Mouse (Mus musculus) embryonic facial prominence, embryonic 14.5 days (tissue): ENCODE measurements at regions not wholly inside any gene's neighbourhood (a gene's known extent, or its start where the extent isn't known, plus 50 kb on each side); places are given as distances from the start of the nearest gene placed in this dataset.
A peak's percentile ranks its signal among the peaks of the same experiment; 100 is the strongest.

Experiments
- ATAC-seq: fragments of 200-750 bp; cut with Nextera tagmentation; 2 replicates; pipeline ENCODE4 v1.8.0; 2017; ENCODE audit warnings: low read depth, moderate number of reproducible peaks, moderate TSS enrichment
- DNase-seq: peaks from one replicate; pipeline ENCODE4 v3.0.0-alpha.2; 2015; ENCODE audit warnings: low spot score
- H3K27ac ChIP-seq: fragments of 300-500 bp; sonication (generic); replicated peaks from 2 replicates; pipeline ENCODE4 v1.5.1; 2014; ENCODE audit warnings: low read depth, mild to moderate bottlenecking, low read length, moderate library complexity
- H3K27me3 ChIP-seq: fragments of 300-500 bp; sonication (generic); replicated peaks from 2 replicates; pipeline ENCODE4 v1.6.1; 2014; ENCODE audit warnings: low read length; ENCODE audit not compliant: control insufficient read depth, insufficient read depth
- H3K36me3 ChIP-seq: fragments of 300-500 bp; sonication (generic); 2 replicates; pipeline ENCODE4 v1.6.1; 2014; ENCODE audit warnings: low read length, mixed read lengths; ENCODE audit not compliant: control insufficient read depth, insufficient read depth
- H3K4me1 ChIP-seq: fragments of 300-500 bp; sonication (generic); 2 replicates; pipeline ENCODE4 v1.6.1; 2014; ENCODE audit warnings: antibody characterized with exemption, low read length; ENCODE audit not compliant: control insufficient read depth, insufficient read depth
- H3K4me2 ChIP-seq: fragments of 300-500 bp; sonication (generic); 2 replicates; pipeline ENCODE4 v1.6.1; 2014; ENCODE audit warnings: low read depth, mild to moderate bottlenecking, low read length, moderate library complexity, mixed read lengths
- H3K4me3 ChIP-seq: fragments of 300-500 bp; sonication (generic); 2 replicates; pipeline ENCODE4 v1.5.1; 2014; ENCODE audit warnings: low read depth, mild to moderate bottlenecking, low read length
- H3K9ac ChIP-seq: fragments of 300-500 bp; sonication (generic); 2 replicates; pipeline ENCODE4 v1.6.1; 2014; ENCODE audit warnings: low read depth, mild to moderate bottlenecking, low read length, moderate library complexity, mixed read lengths
- H3K9me3 ChIP-seq: fragments of 300-500 bp; sonication (generic); 2 replicates; pipeline ENCODE4 v1.6.1; 2016; ENCODE audit warnings: low read length; ENCODE audit not compliant: control insufficient read depth
- WGBS: fragments of 180-500 bp; shearing (Covaris S2); extraction: QIAGEN DNeasy Blood & Tissue Kit; methylation state at CpG from one replicate; pipeline ENCODE4 v1.1.7; 2014; 5-methylcytosine and 5-hydroxymethylcytosine counted together

DNA sequence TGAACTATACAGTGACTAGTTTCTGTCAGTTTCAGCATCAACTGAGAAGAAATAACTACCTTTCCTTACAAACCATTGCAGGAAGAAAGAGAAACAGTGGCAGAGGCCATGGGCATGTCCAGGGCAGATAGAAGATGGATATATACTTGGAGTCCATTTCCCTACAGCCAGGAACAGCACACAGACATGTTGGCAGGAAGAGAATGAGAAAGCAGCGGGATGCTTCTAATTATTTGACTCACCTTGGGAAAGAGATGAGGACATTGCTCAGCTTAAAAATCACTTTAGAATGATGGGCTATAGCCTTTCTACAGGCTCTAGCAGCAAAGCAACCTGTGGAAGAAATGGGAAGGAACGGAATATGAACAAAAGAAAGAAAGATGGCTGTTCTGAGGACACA, 947.6 kb upstream of the Gm7489 start:
- Histone ChIP-seq H3K27ac (peak overlapping the region; percentile 31; the same call in 1 of the 2 replicates), H3K36me3 (no peaks in the 10 kb centered on the region), H3K9me3 (no peaks in the 10 kb centered on the region), H3K4me2 (no peak overlapping the region), H3K4me3 (no peak overlapping the region), H3K27me3 (no peaks in the 10 kb centered on the region), H3K9ac (no peak overlapping the region), H3K4me1 (peaks cover 9% of the 10 kb centered on the region; the same call in 1 of the 2 replicates)
- ATAC-seq = no peak
- no peak for DNase-seq
- 71% methylated on average over 2 of the region's 2 CpGs for WGBS

GRCm38 (mm10) chr15:52944592-52944991, 940.1 kb upstream of the Gm7489 start:
- no peak for DNase-seq
- Histone ChIP-seq H3K4me1 (no peaks in the 10 kb centered on the region), H3K36me3 (no peaks in the 10 kb centered on the region), H3K27ac (no peak overlapping the region), H3K9me3 (no peaks in the 10 kb centered on the region), H3K9ac (no peak overlapping the region), H3K4me3 (no peak overlapping the region), H3K27me3 (no peaks in the 10 kb centered on the region), H3K4me2 (no peak overlapping the region)
- 75% methylated on average over 4 of the region's 4 CpGs for WGBS
- no peak for ATAC-seq

- H3K4me3 ChIP-seq = no peak overlapping the region
- H3K4me2 ChIP-seq = no peak overlapping the region
- no peaks in the 10 kb centered on the region for H3K9me3 ChIP-seq
- H3K27ac ChIP-seq = no peak overlapping the region
- no peaks in the 10 kb centered on the region for H3K4me1 ChIP-seq
- H3K27me3 ChIP-seq = no peaks in the 10 kb centered on the region
- DNase-seq (no peak), ATAC-seq (no peak)
- H3K36me3 ChIP-seq = no peaks in the 10 kb centered on the region
- 95% methylated on average over 4 of the region's 4 CpGs for WGBS
- no peak overlapping the region for H3K9ac ChIP-seq
These were observed 936.5 kb upstream of the Gm7489 start for GRCm38 (mm10) chr15:52948196-52948595.

DNA sequence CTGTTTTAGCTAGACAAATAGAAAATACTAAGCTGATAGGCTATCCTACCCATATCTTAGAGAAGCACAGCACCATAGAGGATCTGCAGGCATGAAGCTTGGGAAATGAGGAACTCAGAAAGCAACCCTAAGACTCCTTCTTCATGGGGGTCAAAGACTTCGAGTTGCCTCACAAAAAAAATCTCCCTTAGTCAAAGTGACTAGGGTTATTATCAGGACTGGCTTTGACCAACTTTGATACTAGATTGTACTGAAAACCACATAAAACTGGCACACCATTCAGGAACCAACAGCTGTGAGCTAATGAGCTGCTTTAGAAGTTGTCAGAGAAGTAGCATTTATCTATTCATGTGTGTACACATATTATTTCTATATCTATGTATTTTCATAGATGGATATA, 931.2 kb upstream of the Gm7489 start:
- Histone ChIP-seq H3K4me2 (no peak overlapping the region), H3K36me3 (no peaks in the 10 kb centered on the region), H3K4me1 (no peaks in the 10 kb centered on the region), H3K9me3 (no peaks in the 10 kb centered on the region), H3K9ac (no peak overlapping the region), H3K27me3 (no peaks in the 10 kb centered on the region), H3K4me3 (no peak overlapping the region), H3K27ac (no peak overlapping the region)
- 68% methylated on average over 1 of the region's 1 CpGs for WGBS
- ATAC-seq (no peak), DNase-seq (no peak)

- Histone ChIP-seq H3K27ac (no peak overlapping the region), H3K4me3 (no peak overlapping the region), H3K9me3 (no peaks in the 10 kb centered on the region), H3K4me1 (no peaks in the 10 kb centered on the region), H3K4me2 (no peak overlapping the region), H3K27me3 (no peaks in the 10 kb centered on the region), H3K9ac (no peak overlapping the region), H3K36me3 (no peaks in the 10 kb centered on the region)
- no peak for ATAC-seq
- 74% methylated on average over 7 of the region's 7 CpGs for WGBS
- DNase-seq = no peak
These were observed 929.8 kb upstream of the Gm7489 start for GRCm38 (mm10) chr15:52954715-52955593.

DNA sequence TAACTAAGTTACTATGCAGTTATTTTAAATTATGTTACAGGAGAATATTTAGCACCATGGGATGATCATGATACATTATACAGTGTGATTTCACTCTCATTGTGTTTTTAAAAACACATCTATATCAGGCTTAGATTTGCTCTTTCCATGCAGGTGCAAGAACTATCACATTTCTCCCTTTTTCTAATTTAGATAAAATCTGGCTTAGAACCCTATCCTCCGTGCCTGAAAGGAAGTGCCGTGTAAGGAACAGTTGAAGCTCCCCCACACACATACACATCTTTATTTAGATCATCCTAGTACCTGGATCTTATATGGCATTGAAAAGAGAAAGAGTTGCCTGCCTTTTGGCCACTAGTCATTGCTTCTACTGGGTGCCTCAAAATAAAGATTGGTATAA, 925.0 kb upstream of the Gm7489 start:
- Histone ChIP-seq H3K27ac (no peak overlapping the region), H3K36me3 (no peaks in the 10 kb centered on the region), H3K9me3 (no peaks in the 10 kb centered on the region), H3K4me3 (no peak overlapping the region), H3K27me3 (no peaks in the 10 kb centered on the region), H3K4me2 (no peak overlapping the region), H3K9ac (no peak overlapping the region), H3K4me1 (no peaks in the 10 kb centered on the region)
- DNase-seq (no peak), ATAC-seq (no peak)
- WGBS = 71% methylated on average over 2 of the region's 2 CpGs

GRCm38 (mm10) chr15:52961491-52961890, 923.2 kb upstream of the Gm7489 start:
- DNase-seq (peak; percentile 31), ATAC-seq (no peak)
- H3K4me3 ChIP-seq = no peak overlapping the region
- no peaks in the 10 kb centered on the region for H3K4me1 ChIP-seq
- no peak overlapping the region for H3K9ac ChIP-seq
- H3K27ac ChIP-seq = no peak overlapping the region
- no peaks in the 10 kb centered on the region for H3K9me3 ChIP-seq
- no peaks in the 10 kb centered on the region for H3K27me3 ChIP-seq
- no peak overlapping the region for H3K4me2 ChIP-seq
- WGBS = 43% methylated on average over 3 of the region's 3 CpGs
- H3K36me3 ChIP-seq = no peaks in the 10 kb centered on the region

DNA sequence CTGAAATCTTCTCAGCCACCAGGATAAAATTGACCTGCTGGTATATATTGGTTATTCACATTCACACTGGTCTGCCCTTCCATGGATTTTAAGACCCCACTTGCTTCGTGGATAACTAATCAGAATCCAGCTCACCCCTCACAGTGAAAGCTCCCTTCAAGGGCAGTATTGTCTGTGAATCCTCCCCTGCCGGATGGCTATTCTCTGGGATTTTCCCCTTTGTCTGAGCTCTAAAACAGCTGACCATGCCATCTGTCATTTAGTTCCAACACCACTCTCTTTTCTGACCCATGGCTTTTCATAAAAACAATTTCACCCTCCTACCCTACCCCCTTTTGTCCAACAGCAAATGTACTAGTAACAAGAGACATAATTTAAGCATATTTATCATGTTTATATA, 920.8 kb upstream of the Gm7489 start:
- Histone ChIP-seq H3K27ac (no peak overlapping the region), H3K27me3 (no peaks in the 10 kb centered on the region), H3K4me1 (peaks cover 4% of the 10 kb centered on the region; the same call in 1 of the 2 replicates), H3K9me3 (no peaks in the 10 kb centered on the region), H3K4me3 (no peak overlapping the region), H3K9ac (no peak overlapping the region), H3K4me2 (no peak overlapping the region), H3K36me3 (no peaks in the 10 kb centered on the region)
- peak; percentile 32 for DNase-seq
- WGBS = 27% methylated on average over 2 of the region's 2 CpGs
- ATAC-seq = no peak; the same call in 1 of the 2 replicates

DNA sequence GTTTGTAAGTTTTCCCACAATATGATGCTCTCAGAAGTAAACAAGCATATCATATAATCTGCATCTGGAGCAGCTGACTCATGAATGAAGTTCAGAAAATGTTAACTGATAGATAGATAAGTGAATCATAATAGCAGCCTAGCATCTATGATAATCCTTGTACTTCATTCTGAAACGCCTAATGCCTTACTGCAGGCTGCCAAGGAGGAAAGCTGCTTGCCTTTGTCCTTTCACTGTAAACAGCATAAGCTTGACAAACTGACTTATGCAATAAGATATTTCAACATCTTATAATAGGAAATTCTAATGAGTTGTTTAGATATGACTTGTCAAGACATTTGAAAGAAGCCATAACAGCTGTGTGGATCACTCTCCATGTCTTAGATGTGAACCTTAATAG, 920.3 kb upstream of the Gm7489 start:
- ATAC-seq = no peak
- WGBS = 60% methylated on average over 1 of the region's 1 CpGs
- H3K36me3 ChIP-seq = no peaks in the 10 kb centered on the region
- H3K4me3 ChIP-seq = no peak overlapping the region
- H3K27me3 ChIP-seq = no peaks in the 10 kb centered on the region
- H3K9ac ChIP-seq = no peak overlapping the region
- H3K9me3 ChIP-seq = no peaks in the 10 kb centered on the region
- H3K27ac ChIP-seq = no peak overlapping the region
- H3K4me2 ChIP-seq = no peak overlapping the region
- no peak for DNase-seq
- H3K4me1 ChIP-seq = peaks cover 4% of the 10 kb centered on the region; the same call in 1 of the 2 replicates
